ENCODE assay signal across 8 mouse cellular contexts in the genomic region with DNA sequence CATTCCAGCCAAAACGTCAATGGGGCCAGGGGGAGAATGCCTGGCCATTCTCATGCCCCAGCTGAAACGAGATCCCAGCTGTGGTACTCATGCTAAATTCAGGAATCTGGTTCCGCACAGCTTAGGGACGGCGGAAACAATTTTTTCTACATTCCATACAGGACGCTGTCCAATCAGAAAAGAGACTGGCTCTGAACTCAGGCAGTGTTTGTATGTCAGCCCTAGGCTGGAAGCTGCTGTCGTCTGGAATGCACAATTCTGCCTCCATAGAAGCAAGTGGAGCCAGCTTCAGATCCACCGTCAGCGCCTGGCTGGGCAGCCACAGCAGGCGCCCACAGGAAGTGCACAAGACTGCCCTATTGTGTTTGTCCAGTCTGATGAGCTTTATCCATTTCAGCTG. TPM values are rescaled to one million over a fixed set of nuclear protein-coding genes. Genes with fewer than 3 reads are reported as not detected.
DNase-seq lines count a peak whose midpoint lies in the region; ATAC-seq and TF ChIP-seq lines count a peak whose summit lies in the region.

No protein-coding gene starts in this region.

- H3K4me3 ChIP-seq in heart, postnatal 0 days (ENCODE audit: low read depth, low read length), result no peak overlapping the region
- no peak overlapping the region for H3K4me3 ChIP-seq in limb, embryonic 13.5 days
- no peak overlapping the region for H3K4me3 ChIP-seq in neural tube, embryonic 13.5 days

- H3K9me3 ChIP-seq in heart, postnatal 0 days (replicated peaks; ENCODE audit: control insufficient read depth, low read length), result no peaks in the 10 kb centered on the region
- no peaks in the 10 kb centered on the region for H3K9me3 ChIP-seq in limb, embryonic 13.5 days
- no peaks in the 10 kb centered on the region for H3K9me3 ChIP-seq in neural tube, embryonic 13.5 days

- peak; percentile 76 for ATAC-seq in heart, postnatal 0 days (ENCODE audit: insufficient read depth, low read depth)
- ATAC-seq in limb, embryonic 13.5 days (ENCODE audit: low FRiP score, low read depth), result peak; percentile 91
- no peak for ATAC-seq in neural tube, embryonic 13.5 days (ENCODE audit: low read depth)

- H3K4me1 ChIP-seq in heart, postnatal 0 days (ENCODE audit: control insufficient read depth, insufficient read depth), result no peaks in the 10 kb centered on the region
- peaks cover 37% of the 10 kb centered on the region for H3K4me1 ChIP-seq in limb, embryonic 13.5 days
- H3K4me1 ChIP-seq in neural tube, embryonic 13.5 days (replicated peaks), result peaks cover 15% of the 10 kb centered on the region

- WGBS in heart, postnatal 0 days, result 13% methylated on average over 10 of the region's 10 CpGs
- 6% methylated on average over 10 of the region's 10 CpGs for WGBS in limb, embryonic 13.5 days
- 29% methylated on average over 10 of the region's 10 CpGs for WGBS in neural tube, embryonic 13.5 days

- no peak overlapping the region for H3K4me2 ChIP-seq in heart, postnatal 0 days (ENCODE audit: low read depth, low read length)
- H3K4me2 ChIP-seq in limb, embryonic 13.5 days (replicated peaks), result peak overlapping the region; percentile 41
- H3K4me2 ChIP-seq in neural tube, embryonic 13.5 days, result no peak overlapping the region

- no peak overlapping the region for H3K9ac ChIP-seq in heart, postnatal 0 days (replicated peaks; ENCODE audit: low read depth, low read length)
- H3K9ac ChIP-seq in limb, embryonic 13.5 days, result no peak overlapping the region
- 0 out of 2 replicates have a peak overlapping the region, but pooled peaks have one; percentile 26 for H3K9ac ChIP-seq in neural tube, embryonic 13.5 days

- no peak for TF ChIP-seq CTCF in heart, postnatal 0 days (IDR thresholded peaks at IDR 0.05; ENCODE audit: low read depth)

- DNase-seq in gastrocnemius, postnatal 25 days, result peak; percentile 44
- DNase-seq in gastrocnemius, postnatal 36 days, result no peak
- peak; percentile 56 for DNase-seq in heart, postnatal 0 days (ENCODE audit: low spot score)
- no peak for DNase-seq in left cerebral cortex, adult 18-20 months (ENCODE audit: low spot score in 2 of 2)
- no peak for DNase-seq in spleen, postnatal 14 days (ENCODE audit: low spot score in 2 of 2)
- no peak for DNase-seq in left cerebral cortex, postnatal 36 days (ENCODE audit: low spot score in 2 of 2)

- peak overlapping the region; percentile 63 for H3K27ac ChIP-seq in heart, postnatal 0 days (ENCODE audit: low read depth)
- H3K27ac ChIP-seq in limb, embryonic 13.5 days, result peak overlapping the region; percentile 94
- H3K27ac ChIP-seq in neural tube, embryonic 13.5 days (replicated peaks), result peak overlapping the region; percentile 54; the same call in 1 of the 2 replicates

- no peaks in the 10 kb centered on the region for H3K27me3 ChIP-seq in heart, postnatal 0 days (ENCODE audit: control insufficient read depth, insufficient read depth, low read length)
- H3K27me3 ChIP-seq in limb, embryonic 13.5 days, result no peaks in the 10 kb centered on the region
- no peaks in the 10 kb centered on the region for H3K27me3 ChIP-seq in neural tube, embryonic 13.5 days

- TF ChIP-seq EP300 in heart, postnatal 0 days (IDR thresholded peaks at IDR 0.05; ENCODE audit: low read depth), result no peak

- intact Hi-C loops in gastrocnemius, postnatal 36 days (cut with DNase I), result no loop called here
- intact Hi-C loops in left cerebral cortex, postnatal 36 days (cut with DNase I), result no loop called here

- H3K36me3 ChIP-seq in heart, postnatal 0 days (replicated peaks; ENCODE audit: control insufficient read depth, insufficient read depth, low read length), result no peaks in the 10 kb centered on the region
- no peaks in the 10 kb centered on the region for H3K36me3 ChIP-seq in limb, embryonic 13.5 days
- no peaks in the 10 kb centered on the region for H3K36me3 ChIP-seq in neural tube, embryonic 13.5 days

RNA-seq across cellular contexts. Expression of a gene that starts 5.6 kb away (rescaled TPM):
- total RNA-seq in gastrocnemius, postnatal 25 days (2021), result 1 to 10 TPM; 3.1 TPM
- 1 to 10 TPM; 2.1 to 2.9 TPM for total RNA-seq in gastrocnemius, postnatal 36 days (2021)
- 577 and 610 TPM in 2 replicates for total RNA-seq in heart, postnatal 0 days (2014; rRNA removed; ENCODE audit: low replicate concordance)
- 146 and 148 TPM in 2 replicates for polyA plus RNA-seq in heart, postnatal 0 days (2015; fragmentation: Nextera tagmentation; extraction: Ambion mirVana)
- polyA plus RNA-seq in limb, embryonic 13.5 days (2015; fragmentation: Nextera tagmentation; extraction: Ambion mirVana), result 61.5 and 66.6 TPM in 2 replicates
- 109 and 114 TPM in 2 replicates for polyA plus RNA-seq in neural tube, embryonic 13.5 days (2015; fragmentation: Nextera tagmentation; extraction: Ambion mirVana)
- 10 to 100 TPM; 50.5 to 61.3 TPM for total RNA-seq in left cerebral cortex, adult 18-20 months (2021)
- total RNA-seq in left cerebral cortex, postnatal 36 days (2021), result 10 to 100 TPM; 44.4 to 58.4 TPM

RNA-seq across cellular contexts. Expression of a gene that starts 15.4 kb away (rescaled TPM):
- total RNA-seq in gastrocnemius, postnatal 25 days (2021), result under 1 TPM in 1 of 2 experiments, not detected in 1; 0.03 TPM
- under 1 TPM in 1 of 2 experiments, not detected in 1; 0.03 TPM for total RNA-seq in gastrocnemius, postnatal 36 days (2021)
- total RNA-seq in heart, postnatal 0 days (2014; rRNA removed; ENCODE audit: low replicate concordance), result 0.61 and 0.97 TPM in 2 replicates
- polyA plus RNA-seq in heart, postnatal 0 days (2015; fragmentation: Nextera tagmentation; extraction: Ambion mirVana), result 0.04 TPM in 2 replicates
- 0.04 TPM in 1 of 2 replicates, not detected in the other for polyA plus RNA-seq in limb, embryonic 13.5 days (2015; fragmentation: Nextera tagmentation; extraction: Ambion mirVana)
- polyA plus RNA-seq in neural tube, embryonic 13.5 days (2015; fragmentation: Nextera tagmentation; extraction: Ambion mirVana), result 0.06 and 0.08 TPM in 2 replicates
- total RNA-seq in left cerebral cortex, adult 18-20 months (2021), result 1 to 10 TPM; 2.2 to 2.6 TPM
- total RNA-seq in left cerebral cortex, postnatal 36 days (2021), result 1 to 10 TPM; 1.3 to 3.5 TPM

RNA-seq across cellular contexts. Expression of a gene that starts 42.2 kb away (rescaled TPM):
- total RNA-seq in gastrocnemius, postnatal 25 days (2021), result 10 to 100 TPM; 18.3 to 18.7 TPM
- 10 to 100 TPM; 18.2 to 19.5 TPM for total RNA-seq in gastrocnemius, postnatal 36 days (2021)
- 20.2 and 23.0 TPM in 2 replicates for total RNA-seq in heart, postnatal 0 days (2014; rRNA removed; ENCODE audit: low replicate concordance)
- polyA plus RNA-seq in heart, postnatal 0 days (2015; fragmentation: Nextera tagmentation; extraction: Ambion mirVana), result 17.0 and 18.6 TPM in 2 replicates
- 28.8 and 29.0 TPM in 2 replicates for polyA plus RNA-seq in limb, embryonic 13.5 days (2015; fragmentation: Nextera tagmentation; extraction: Ambion mirVana)
- 30.1 and 34.2 TPM in 2 replicates for polyA plus RNA-seq in neural tube, embryonic 13.5 days (2015; fragmentation: Nextera tagmentation; extraction: Ambion mirVana)
- 10 to 100 TPM; 27.7 to 29.4 TPM for total RNA-seq in left cerebral cortex, adult 18-20 months (2021)
- total RNA-seq in left cerebral cortex, postnatal 36 days (2021), result 10 to 100 TPM; 27.5 to 28.7 TPM

RNA-seq across cellular contexts. Expression of a gene that starts 51.0 kb away (rescaled TPM):
- under 1 TPM; 0.46 to 0.56 TPM for total RNA-seq in gastrocnemius, postnatal 25 days (2021)
- total RNA-seq in gastrocnemius, postnatal 36 days (2021), result under 1 TPM; 0.44 to 0.82 TPM
- total RNA-seq in heart, postnatal 0 days (2014; rRNA removed; ENCODE audit: low replicate concordance), result 1.5 TPM in 1 of 2 replicates, not detected in the other
- polyA plus RNA-seq in heart, postnatal 0 days (2015; fragmentation: Nextera tagmentation; extraction: Ambion mirVana), result 0.18 and 0.31 TPM in 2 replicates
- polyA plus RNA-seq in limb, embryonic 13.5 days (2015; fragmentation: Nextera tagmentation; extraction: Ambion mirVana), result 0.67 and 1.5 TPM in 2 replicates
- polyA plus RNA-seq in neural tube, embryonic 13.5 days (2015; fragmentation: Nextera tagmentation; extraction: Ambion mirVana), result 1.3 and 2.0 TPM in 2 replicates
- total RNA-seq in left cerebral cortex, adult 18-20 months (2021), result 1 to 10 TPM; 1.2 to 2.6 TPM
- 1 to 10 TPM; 2.1 to 2.7 TPM for total RNA-seq in left cerebral cortex, postnatal 36 days (2021)

Comparison
In these comparisons a context has a peak if more than half of its experiments do, and no peak if none do; other contexts are left out.
1. DNase-seq: peak in gastrocnemius, postnatal 25 days (single experiment) and heart, postnatal 0 days (single experiment); none in gastrocnemius, postnatal 36 days (0 of 2), left cerebral cortex, adult 18-20 months (0 of 2), spleen, postnatal 14 days (0 of 2) and left cerebral cortex, postnatal 36 days (0 of 2).
2. RNA of a gene that starts 5.6 kb away (total RNA-seq): 577 to 610 TPM in heart, postnatal 0 days, 50.5 to 61.3 TPM in left cerebral cortex, adult 18-20 months and 44.4 to 58.4 TPM in left cerebral cortex, postnatal 36 days; 3.1 TPM in gastrocnemius, postnatal 25 days and 2.1 to 2.9 TPM in gastrocnemius, postnatal 36 days; every median in the first group is over 10 times any median in the second.
3. Peak in every context shown above with its lines, with median percentiles within 50 percentile points of each other: H3K27ac ChIP-seq.